Mouse (Mus musculus): ENCODE data around the gene Slc1a3. TPM values are rescaled to one million over a fixed set of nuclear protein-coding genes. Genes with fewer than 3 reads are reported as not detected.
"Not testable (repeated sequence)": the region's sequence is repeated elsewhere in the genome, so short reads cannot be mapped to it uniquely, and the experiment has no call there.

Gene Slc1a3
- total RNA-seq, 2 experiments from 2014 or later, result 10.4 to 18.5 TPM

GRCm38 (mm10) chr15:8709578-8709977 lies 986 bp downstream of the Slc1a3 start:
- DNase-seq, result peak; percentile 34

DNA sequence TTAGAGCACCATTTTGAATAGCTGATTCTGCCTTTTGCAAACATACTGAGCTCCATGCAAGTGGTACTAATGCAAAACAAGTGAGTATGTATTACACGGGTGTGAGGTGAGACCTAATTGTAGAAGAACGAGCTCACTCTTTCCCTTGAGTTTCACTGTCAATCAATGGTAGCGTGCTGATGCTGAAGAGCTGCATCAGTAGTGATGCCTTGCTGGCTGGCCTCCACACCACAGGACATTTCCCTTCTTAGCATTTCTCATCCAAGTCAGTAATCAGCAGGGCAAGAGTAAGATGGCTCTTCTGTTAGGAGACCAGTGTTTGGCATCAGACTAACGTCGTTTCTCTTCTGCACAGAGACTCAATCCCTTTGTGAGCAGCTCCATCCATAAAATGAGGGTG lies 4.0 kb downstream of the Slc1a3 start:
- DNase-seq, result no peak

GRCm38 (mm10) chr15:8706178-8706577 lies 4.4 kb downstream of the Slc1a3 start:
- peak; percentile 31 for DNase-seq

- DNase-seq, result not testable (repeated sequence)
Observed at GRCm38 (mm10) chr15:8705560-8705959, 5.0 kb downstream of the Slc1a3 start.

DNA sequence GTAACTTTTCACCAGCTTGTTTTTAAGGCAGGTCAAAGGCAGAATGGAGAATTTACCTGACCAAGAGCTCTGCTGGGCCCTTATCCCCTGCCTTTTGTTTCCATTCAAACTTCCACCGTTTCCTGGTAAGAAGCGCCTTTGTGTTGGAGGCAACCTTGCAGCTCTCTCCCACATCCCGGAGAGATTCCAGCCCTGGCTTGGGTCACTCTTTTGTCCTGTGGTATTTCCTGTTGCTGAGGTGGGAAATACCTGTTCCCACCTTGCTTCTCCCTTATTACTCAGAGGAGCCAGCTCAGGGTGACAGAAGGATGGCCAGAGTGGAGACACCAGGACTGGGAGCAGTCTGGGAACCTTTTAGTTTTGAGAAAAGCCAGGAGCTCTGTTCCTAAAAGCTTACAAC lies 12.6 kb downstream of the Slc1a3 start:
- no peak for DNase-seq

DNA sequence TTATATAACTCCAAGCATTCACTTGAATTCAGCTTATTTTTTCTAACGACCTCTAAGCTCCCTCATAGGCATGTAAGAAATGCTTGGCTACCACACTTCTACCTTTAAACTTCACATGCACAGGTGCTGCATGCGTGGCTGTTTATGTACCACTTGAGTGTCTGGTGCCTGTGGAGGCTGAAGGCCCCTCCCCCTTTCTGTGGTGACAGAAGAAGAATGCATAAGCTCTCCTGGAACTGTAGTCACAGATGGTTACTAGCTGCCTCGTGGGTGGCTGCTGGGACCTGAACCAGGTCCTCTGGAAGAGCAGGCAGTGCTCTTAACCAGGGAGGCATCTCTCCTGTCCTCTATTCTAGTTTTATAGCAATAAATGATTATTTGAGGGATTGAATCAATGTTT lies 13.1 kb downstream of the Slc1a3 start:
- DNase-seq, result no peak

DNA sequence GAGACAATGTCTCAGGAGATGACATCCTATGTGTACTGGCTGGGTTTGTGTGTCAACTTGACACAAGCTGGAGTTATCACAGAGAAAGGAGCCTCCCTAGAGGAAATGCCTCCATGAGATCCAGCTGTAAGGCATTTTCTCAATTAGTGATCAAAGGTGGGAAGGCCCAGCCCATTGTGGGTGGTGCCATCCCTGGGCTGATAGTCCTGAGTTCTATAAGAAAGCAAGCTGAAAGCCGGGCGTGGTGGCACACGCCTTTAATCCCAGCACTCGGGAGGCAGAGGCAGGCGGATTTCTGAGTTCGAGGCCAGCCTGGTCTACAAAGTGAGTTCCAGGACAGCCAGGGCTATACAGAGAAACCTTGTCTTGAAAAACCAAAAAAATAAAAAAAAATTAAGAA lies 20.4 kb downstream of the Slc1a3 start:
- DNase-seq, result not testable (repeated sequence)

- no peak for DNase-seq
Observed at GRCm38 (mm10) chr15:8686846-8687245, 23.7 kb downstream of the Slc1a3 start.

DNA sequence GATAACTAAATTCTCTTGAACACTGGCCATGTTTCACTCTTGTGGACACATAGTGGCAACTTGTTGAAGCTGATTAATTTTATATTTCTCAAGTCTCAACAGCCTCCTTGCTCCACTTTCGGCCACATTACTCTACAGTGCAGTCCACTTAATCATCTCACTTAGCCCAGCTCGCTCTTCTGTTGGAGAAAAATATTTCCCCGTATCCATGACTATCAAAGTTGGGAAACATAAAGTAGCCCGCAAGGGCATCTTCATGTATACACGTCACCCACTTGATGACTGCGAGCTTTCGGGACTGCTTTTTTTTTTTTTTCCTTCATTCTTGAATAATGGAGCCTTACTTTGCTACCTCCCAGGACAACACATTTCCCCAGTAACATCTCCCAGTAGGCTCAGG lies 25.1 kb downstream of the Slc1a3 start:
- no peak for DNase-seq

GRCm38 (mm10) chr15:8684263-8684662 lies 26.3 kb downstream of the Slc1a3 start:
- no peak for DNase-seq

GRCm38 (mm10) chr15:8682871-8683270 lies 27.7 kb downstream of the Slc1a3 start:
- DNase-seq, result peak; percentile 23

DNA sequence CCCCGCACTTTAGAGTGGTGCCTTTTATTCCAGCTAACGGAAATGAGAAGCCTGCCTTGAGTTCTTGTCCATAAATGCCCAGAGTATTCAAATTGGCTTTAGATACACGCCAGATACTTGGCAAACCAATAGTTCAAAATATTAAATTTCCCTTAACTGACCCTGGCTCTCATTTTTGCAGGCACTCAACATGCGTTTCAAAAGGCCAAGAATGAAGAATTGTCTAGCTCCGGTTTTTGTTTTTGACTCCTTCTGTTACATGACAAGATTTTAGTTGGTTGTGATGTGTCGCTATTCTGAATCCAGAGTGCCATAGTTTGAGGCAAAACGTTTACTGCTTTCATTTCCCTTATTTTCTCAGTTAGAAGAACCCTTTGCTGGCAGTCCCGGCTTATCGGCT lies 28.1 kb downstream of the Slc1a3 start:
- no peak for DNase-seq

DNA sequence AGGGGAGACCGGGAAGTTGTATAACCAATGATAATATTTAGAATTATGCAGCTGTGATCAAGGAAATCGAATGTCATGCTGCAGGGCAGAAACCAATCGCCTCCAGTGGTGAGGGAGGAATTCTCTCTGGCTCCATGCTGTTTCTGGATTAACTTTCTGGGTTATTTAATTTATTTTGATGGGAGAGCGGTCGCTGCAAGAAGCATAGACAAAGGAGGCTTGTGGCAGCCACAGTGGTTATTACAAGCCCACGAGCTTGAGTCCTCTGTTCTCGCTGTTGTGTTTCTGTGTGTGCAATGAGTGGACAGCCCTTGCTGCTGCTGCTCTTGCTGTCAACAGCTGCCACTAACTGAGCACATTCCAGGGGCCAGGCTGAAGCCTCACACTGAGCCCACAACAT lies 28.6 kb downstream of the Slc1a3 start:
- DNase-seq, result no peak

DNA sequence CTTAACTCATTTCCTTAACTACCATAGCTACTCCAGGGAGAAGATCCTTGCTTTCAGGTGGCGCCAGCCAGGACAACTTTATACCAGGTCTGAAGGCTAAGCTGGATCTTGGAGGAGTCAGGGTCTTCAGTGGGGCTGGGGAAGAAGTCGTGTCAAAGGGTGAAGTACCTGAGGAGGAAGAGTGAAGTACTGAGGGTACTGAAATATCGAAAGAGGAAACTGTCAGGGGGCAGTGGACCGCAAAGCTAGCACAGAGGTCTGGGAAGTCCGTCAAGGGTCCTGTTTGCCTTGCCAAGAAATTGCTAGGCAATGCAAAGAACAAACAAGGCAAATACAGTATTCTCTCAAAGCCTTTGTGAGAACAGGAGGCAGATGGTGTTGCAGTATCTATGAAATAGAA lies 29.6 kb downstream of the Slc1a3 start:
- no peak for DNase-seq

DNA sequence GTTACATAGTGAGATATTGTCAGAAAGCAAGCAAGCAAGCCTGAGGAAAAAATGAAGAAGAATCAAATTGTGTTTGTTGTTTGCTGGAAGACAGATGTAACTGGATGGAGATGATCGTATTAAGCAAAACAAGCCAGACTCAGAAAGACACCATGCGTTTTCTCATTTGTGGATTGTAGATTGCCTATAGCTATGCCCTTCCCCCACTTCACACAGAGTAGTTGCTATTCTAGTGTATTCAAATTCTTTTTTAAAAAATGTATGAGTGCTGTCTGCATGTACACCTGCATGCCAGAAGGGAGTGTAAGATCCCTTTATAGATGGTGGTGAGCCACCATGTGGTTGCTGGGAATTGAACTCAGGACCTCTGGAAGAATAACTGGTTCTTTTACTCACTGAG lies 33.6 kb downstream of the Slc1a3 start:
- no peak for DNase-seq

GRCm38 (mm10) chr15:8676211-8676691 lies 34.3 kb downstream of the Slc1a3 start:
- DNase-seq, result no peak

GRCm38 (mm10) chr15:8675616-8676015 lies 34.9 kb downstream of the Slc1a3 start:
- no peak for DNase-seq

GRCm38 (mm10) chr15:8672532-8672931 lies 38.0 kb downstream of the Slc1a3 start:
- no peak for DNase-seq

GRCm38 (mm10) chr15:8667849-8668522 lies 42.6 kb downstream of the Slc1a3 start:
- no peak for DNase-seq

GRCm38 (mm10) chr15:8665675-8666350 lies 44.8 kb downstream of the Slc1a3 start:
- DNase-seq, result no peak

- DNase-seq, result peak; percentile 44
Observed at GRCm38 (mm10) chr15:8663348-8664099, 47.0 kb downstream of the Slc1a3 start.

GRCm38 (mm10) chr15:8661856-8662255 lies 48.7 kb downstream of the Slc1a3 start:
- DNase-seq, result no peak

DNA sequence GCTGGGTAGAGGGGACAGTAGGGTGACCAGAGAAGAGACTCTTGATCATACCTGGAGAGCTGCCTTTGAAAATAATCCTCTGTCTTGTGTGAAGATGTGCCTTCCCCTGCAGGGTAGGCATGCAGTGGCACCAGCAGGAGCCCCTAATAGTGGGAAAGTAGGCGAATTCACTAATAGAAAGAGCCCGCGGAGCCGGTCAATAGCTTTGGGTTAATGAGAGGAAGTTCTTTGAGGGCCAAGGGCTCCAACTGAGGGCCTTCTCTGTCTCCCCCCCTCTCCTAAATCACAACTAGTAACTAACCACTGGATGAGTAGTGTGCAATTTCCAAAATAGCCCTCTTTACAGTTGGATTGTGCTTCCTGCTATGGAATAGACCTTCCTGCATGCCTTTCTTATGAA lies 50.6 kb downstream of the Slc1a3 start:
- no peak for DNase-seq
